Mouse (Mus musculus): ENCODE data around the gene Gm20765.
"Not testable (repeated sequence)": the region's sequence is repeated elsewhere in the genome, so short reads cannot be mapped to it uniquely, and the experiment has no call there.

The Gm20765 gene

DNA sequence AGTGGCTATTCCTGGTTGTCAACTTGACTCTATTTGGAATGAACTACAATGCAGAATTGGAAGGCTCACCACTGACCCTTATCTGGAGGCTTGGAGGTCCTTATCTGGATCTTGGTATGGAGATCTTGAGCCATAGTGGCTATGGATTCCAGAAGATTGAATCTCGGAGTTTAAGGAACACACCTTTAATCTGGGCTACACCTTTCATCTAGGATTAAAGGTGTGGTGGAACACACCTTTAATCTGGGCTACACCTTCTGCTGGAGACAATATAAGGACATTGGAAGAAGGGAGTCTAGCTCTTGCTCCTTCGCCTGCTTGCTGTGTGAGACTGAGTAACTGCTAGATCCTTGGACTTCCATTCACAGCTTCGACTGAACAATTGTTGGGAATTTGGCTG lies at the start of gene Gm20765:
Gene Gm20765, plus strand, starts transcription at position 301 of the 400 bp plus-strand sequence.
- DNase-seq, result not testable (repeated sequence)

DNA sequence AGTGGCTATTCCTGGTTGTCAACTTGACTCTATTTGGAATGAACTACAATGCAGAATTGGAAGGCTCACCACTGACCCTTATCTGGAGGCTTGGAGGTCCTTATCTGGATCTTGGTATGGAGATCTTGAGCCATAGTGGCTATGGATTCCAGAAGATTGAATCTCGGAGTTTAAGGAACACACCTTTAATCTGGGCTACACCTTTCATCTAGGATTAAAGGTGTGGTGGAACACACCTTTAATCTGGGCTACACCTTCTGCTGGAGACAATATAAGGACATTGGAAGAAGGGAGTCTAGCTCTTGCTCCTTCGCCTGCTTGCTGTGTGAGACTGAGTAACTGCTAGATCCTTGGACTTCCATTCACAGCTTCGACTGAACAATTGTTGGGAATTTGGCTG lies 42.6 kb upstream of the Gm20765 start, which contains the start of gene Gm21293:
Gene Gm21293, plus strand, starts transcription at position 301 of the 400 bp plus-strand sequence.
- DNase-seq, result not testable (repeated sequence)

DNA sequence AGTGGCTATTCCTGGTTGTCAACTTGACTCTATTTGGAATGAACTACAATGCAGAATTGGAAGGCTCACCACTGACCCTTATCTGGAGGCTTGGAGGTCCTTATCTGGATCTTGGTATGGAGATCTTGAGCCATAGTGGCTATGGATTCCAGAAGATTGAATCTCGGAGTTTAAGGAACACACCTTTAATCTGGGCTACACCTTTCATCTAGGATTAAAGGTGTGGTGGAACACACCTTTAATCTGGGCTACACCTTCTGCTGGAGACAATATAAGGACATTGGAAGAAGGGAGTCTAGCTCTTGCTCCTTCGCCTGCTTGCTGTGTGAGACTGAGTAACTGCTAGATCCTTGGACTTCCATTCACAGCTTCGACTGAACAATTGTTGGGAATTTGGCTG lies 34.1 kb upstream of the Gm20765 start, which contains the start of gene Gm6763:
Gene Gm6763, plus strand, starts transcription at position 301 of the 400 bp plus-strand sequence.
- not testable (repeated sequence) for DNase-seq

DNA sequence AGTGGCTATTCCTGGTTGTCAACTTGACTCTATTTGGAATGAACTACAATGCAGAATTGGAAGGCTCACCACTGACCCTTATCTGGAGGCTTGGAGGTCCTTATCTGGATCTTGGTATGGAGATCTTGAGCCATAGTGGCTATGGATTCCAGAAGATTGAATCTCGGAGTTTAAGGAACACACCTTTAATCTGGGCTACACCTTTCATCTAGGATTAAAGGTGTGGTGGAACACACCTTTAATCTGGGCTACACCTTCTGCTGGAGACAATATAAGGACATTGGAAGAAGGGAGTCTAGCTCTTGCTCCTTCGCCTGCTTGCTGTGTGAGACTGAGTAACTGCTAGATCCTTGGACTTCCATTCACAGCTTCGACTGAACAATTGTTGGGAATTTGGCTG lies 25.6 kb upstream of the Gm20765 start, which contains the start of gene Gm8764:
Gene Gm8764, plus strand, starts transcription at position 301 of the 400 bp plus-strand sequence.
- DNase-seq, result not testable (repeated sequence)

DNA sequence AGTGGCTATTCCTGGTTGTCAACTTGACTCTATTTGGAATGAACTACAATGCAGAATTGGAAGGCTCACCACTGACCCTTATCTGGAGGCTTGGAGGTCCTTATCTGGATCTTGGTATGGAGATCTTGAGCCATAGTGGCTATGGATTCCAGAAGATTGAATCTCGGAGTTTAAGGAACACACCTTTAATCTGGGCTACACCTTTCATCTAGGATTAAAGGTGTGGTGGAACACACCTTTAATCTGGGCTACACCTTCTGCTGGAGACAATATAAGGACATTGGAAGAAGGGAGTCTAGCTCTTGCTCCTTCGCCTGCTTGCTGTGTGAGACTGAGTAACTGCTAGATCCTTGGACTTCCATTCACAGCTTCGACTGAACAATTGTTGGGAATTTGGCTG lies 17.1 kb upstream of the Gm20765 start, which contains the start of gene Gm21304:
Gene Gm21304, plus strand, starts transcription at position 301 of the 400 bp plus-strand sequence.
- DNase-seq, result not testable (repeated sequence)

DNA sequence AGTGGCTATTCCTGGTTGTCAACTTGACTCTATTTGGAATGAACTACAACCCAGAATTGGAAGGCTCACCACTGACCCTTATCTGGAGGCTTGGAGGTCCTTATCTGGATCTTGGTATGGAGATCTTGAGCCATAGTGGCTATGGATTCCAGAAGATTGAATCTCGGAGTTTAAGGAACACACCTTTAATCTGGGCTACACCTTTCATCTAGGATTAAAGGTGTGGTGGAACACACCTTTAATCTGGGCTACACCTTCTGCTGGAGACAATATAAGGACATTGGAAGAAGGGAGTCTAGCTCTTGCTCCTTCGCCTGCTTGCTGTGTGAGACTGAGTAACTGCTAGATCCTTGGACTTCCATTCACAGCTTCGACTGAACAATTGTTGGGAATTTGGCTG lies 8.6 kb upstream of the Gm20765 start, which contains the start of gene Gm21312:
Gene Gm21312, plus strand, starts transcription at position 301 of the 400 bp plus-strand sequence.
- DNase-seq, result not testable (repeated sequence)

DNA sequence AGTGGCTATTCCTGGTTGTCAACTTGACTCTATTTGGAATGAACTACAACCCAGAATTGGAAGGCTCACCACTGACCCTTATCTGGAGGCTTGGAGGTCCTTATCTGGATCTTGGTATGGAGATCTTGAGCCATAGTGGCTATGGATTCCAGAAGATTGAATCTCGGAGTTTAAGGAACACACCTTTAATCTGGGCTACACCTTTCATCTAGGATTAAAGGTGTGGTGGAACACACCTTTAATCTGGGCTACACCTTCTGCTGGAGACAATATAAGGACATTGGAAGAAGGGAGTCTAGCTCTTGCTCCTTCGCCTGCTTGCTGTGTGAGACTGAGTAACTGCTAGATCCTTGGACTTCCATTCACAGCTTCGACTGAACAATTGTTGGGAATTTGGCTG lies 8.4 kb downstream of the Gm20765 start, which contains the start of gene Gm4340:
Gene Gm4340, plus strand, starts transcription at position 301 of the 400 bp plus-strand sequence.
- DNase-seq, result not testable (repeated sequence)

DNA sequence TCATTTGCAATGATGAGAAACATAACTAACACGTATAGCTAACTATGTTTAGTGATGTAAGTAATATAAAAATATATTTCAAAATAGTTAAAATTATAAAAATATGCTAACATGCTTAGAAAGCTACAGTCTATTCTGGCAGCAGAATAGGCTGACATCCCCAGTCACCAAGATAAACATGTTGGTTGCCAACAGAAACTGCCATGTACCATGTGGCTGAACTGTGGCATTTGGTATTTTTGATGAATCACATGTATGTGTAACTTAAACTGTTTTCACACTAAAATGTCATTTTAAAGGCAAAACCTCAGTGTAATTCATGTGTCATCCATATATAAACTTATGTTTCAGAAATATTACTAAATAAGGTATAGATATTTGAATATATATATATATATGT lies 24.3 kb downstream of the Gm20765 start:
- DNase-seq, result no peak

DNA sequence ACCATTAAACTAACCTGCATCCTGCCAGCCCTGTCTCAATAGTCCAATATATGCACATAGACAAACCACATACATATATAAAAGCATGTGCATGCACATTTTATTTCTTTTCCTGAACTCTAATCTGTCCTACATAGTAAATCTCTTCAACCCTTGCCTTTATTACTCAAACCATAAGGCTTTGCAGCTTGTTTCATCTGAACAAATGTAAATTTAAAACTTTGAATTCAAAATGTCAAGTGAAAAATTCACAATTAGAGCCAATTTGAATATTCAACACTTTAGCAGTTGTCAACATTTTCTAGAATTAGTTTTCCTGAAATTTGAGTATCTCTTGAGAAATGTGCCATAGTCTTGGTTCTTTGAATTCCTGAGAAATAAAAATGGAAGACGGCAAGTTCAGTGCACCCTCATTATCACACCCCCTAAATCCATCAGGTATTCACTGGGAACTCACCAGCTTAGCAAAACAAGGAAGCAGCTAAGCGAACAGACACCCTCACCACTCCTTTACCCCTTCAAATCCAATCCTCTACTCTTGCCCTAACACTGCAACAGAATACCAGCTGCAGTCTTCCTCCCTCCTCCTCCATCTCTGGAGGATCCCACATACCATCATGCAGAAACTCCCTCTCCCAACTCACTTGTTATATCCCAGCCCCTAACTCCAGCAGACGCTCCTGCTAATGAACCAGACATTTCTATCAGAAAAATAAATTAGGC lies 25.1 kb downstream of the Gm20765 start:
- no peak for DNase-seq

DNA sequence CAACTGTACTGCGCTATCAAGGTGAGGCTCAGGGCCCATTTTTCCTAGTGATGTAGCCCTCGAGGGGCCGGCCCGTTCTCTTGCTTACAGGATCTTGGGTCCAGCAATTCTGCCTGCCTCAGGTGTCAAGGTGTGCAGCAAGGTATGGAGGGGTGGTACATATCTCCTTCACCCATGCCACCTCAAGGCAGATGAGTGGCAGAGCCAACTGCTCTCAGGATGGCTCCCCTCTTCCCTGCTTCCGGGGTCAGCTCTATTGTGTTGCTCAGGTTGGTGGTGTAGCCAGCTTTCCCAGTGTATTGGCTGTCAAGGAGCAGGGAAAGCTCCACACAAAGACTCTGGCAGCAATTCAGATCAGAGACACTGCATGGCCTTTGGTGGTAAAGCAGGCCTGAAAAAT lies 29.2 kb downstream of the Gm20765 start:
- DNase-seq, result no peak

DNA sequence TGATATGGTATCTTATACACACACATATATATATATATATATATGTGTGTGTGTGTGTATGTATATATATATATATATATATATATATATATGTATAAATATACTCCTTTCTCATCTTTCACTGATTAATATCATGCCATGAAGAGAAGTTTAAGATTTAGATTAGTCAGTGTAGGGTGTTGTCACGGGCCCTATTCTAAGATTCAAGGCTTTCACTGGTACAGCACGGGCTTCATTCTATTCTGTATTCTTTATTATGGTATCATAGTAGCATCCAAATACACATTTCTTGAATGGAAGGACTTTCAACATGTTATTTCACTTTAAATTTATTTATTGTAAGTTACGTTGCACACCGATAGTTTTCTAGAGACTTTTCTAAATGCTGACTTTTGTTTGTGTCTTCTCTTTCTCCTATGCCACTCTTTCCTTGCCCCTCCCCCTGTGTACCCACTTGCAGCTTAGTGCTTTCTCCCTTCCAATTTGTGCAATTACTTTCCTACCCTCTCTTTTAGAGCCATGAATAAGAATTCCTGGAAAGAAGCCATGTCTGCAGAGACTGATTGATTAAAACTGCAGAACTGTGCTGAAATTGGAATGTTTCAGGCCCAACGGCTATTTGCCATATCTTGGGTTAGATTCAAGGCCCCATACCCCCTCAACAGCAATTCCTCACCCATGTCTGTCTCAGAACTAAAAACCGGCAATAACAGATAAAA lies 35.1 kb downstream of the Gm20765 start:
- DNase-seq, result no peak

Data from thymus, postnatal 4 days (tissue).